Mouse (Mus musculus) midbrain, embryonic 14.5 days (tissue): ENCODE measurements around the gene Prn. TPM values are rescaled to one million over a fixed set of nuclear protein-coding genes. Genes with fewer than 3 reads are reported as not detected.

Source experiments
- ATAC-seq: fragments of 200-750 bp; cut with Nextera tagmentation; 2 replicates; pipeline ENCODE4 v1.8.0; 2017; ENCODE audit warnings: moderate number of reproducible peaks, moderate library complexity; ENCODE audit not compliant: low FRiP score, low TSS enrichment
- DNase-seq: peaks from one replicate; pipeline ENCODE4 v3.0.0-alpha.2; 2015
- H3K27ac ChIP-seq: fragments of 300-500 bp; sonication (generic); replicated peaks from 2 replicates; pipeline ENCODE4 v1.5.1; 2014; ENCODE audit warnings: mild to moderate bottlenecking, low read depth, low read length, moderate library complexity
- H3K27me3 ChIP-seq: fragments of 300-500 bp; sonication (generic); 2 replicates; pipeline ENCODE4 v1.6.1; 2014; ENCODE audit warnings: low read length, control low read depth, mixed read lengths; ENCODE audit not compliant: control insufficient read depth, insufficient read depth
- H3K36me3 ChIP-seq: fragments of 300-500 bp; sonication (generic); 2 replicates; pipeline ENCODE4 v1.6.1; 2014; ENCODE audit warnings: low read length, control low read depth; ENCODE audit not compliant: control insufficient read depth, insufficient read depth
- H3K4me1 ChIP-seq: fragments of 300-500 bp; sonication (generic); 2 replicates; pipeline ENCODE4 v1.6.1; 2014; ENCODE audit warnings: mild to moderate bottlenecking, antibody characterized with exemption, low read length, control low read depth; ENCODE audit not compliant: control insufficient read depth, insufficient read depth
- H3K4me2 ChIP-seq: fragments of 300-500 bp; sonication (generic); 2 replicates; pipeline ENCODE4 v1.6.1; 2014; ENCODE audit warnings: mild to moderate bottlenecking, low read length, moderate library complexity
- H3K4me3 ChIP-seq: fragments of 300-500 bp; sonication (generic); replicated peaks from 2 replicates; pipeline ENCODE4 v1.5.1; 2014; ENCODE audit warnings: low read depth, low read length
- H3K9ac ChIP-seq: fragments of 300-500 bp; sonication (generic); replicated peaks from 2 replicates; pipeline ENCODE4 v1.6.1; 2014; ENCODE audit warnings: mild to moderate bottlenecking, low read length, moderate library complexity
- H3K9me3 ChIP-seq: fragments of 300-500 bp; sonication (generic); 2 replicates; pipeline ENCODE4 v1.6.1; 2016; ENCODE audit warnings: low read length, control low read depth, mixed read lengths; ENCODE audit not compliant: control insufficient read depth
- WGBS: fragments of 180-500 bp; shearing (Covaris S2); extraction: QIAGEN DNeasy Blood & Tissue Kit; methylation state at CpG from one replicate; pipeline ENCODE4 v1.1.7; 2014; 5-methylcytosine and 5-hydroxymethylcytosine counted together
- polyA plus RNA-seq: library from polyadenylated mRNA; unstranded; fragments of >200 nt; fragmentation: Nextera tagmentation; extraction: Ambion mirVana; gene quantifications from 2 replicates; pipeline ENCODE4 v1.2.1, GENCODE M21; 2014

The Prn gene
- polyA plus RNA-seq, 1 experiment from 2014 or later = not detected

- Histone ChIP-seq H3K4me2 (peak overlapping the region; percentile 67), H3K36me3 (peaks cover 9% of the 10 kb centered on the region; the same call in 1 of the 2 replicates), H3K9me3 (no peaks in the 10 kb centered on the region), H3K9ac (peak overlapping the region; percentile 95), H3K27ac (no peak overlapping the region), H3K27me3 (no peaks in the 10 kb centered on the region), H3K4me1 (peaks cover 17% of the 10 kb centered on the region), H3K4me3 (peak overlapping the region; percentile 75)
- no peak for DNase-seq
- WGBS = 44% methylated on average over 4 of the region's 4 CpGs
- no peak for ATAC-seq
These were observed 1.6 kb downstream of the Prn start for GRCm38 (mm10) chr2:131911341-131911740.

GRCm38 (mm10) chr2:131912526-131913258, 2.9 kb downstream of the Prn start:
- Histone ChIP-seq H3K4me1 (peaks cover 17% of the 10 kb centered on the region), H3K9me3 (no peaks in the 10 kb centered on the region), H3K4me3 (no peak overlapping the region), H3K27ac (no peak overlapping the region), H3K4me2 (peak overlapping the region; percentile 67), H3K27me3 (no peaks in the 10 kb centered on the region), H3K36me3 (peaks cover 13% of the 10 kb centered on the region; the same call in 1 of the 2 replicates), H3K9ac (no peak overlapping the region)
- no peak for DNase-seq
- no peak for ATAC-seq
- WGBS = 84% methylated on average over 8 of the region's 8 CpGs

GRCm38 (mm10) chr2:131932275-131932902, 22.6 kb downstream of the Prn start:
- H3K9ac ChIP-seq = no peak overlapping the region
- H3K36me3 ChIP-seq = peaks cover 12% of the 10 kb centered on the region
- DNase-seq = no peak
- H3K4me2 ChIP-seq = no peak overlapping the region
- ATAC-seq = no peak
- no peak overlapping the region for H3K4me3 ChIP-seq
- H3K4me1 ChIP-seq = no peaks in the 10 kb centered on the region
- 0 out of 2 replicates have a peak overlapping the region, but pooled peaks have one; percentile 26 for H3K27ac ChIP-seq
- no peaks in the 10 kb centered on the region for H3K9me3 ChIP-seq
- H3K27me3 ChIP-seq = no peaks in the 10 kb centered on the region
- 70% methylated on average over 7 of the region's 7 CpGs for WGBS

GRCm38 (mm10) chr2:131933013-131933412, 23.3 kb downstream of the Prn start:
- Histone ChIP-seq H3K27ac (0 out of 2 replicates have a peak overlapping the region, but pooled peaks have one; percentile 9), H3K4me1 (no peaks in the 10 kb centered on the region), H3K9me3 (no peaks in the 10 kb centered on the region), H3K4me3 (no peak overlapping the region), H3K9ac (no peak overlapping the region), H3K36me3 (peaks cover 18% of the 10 kb centered on the region), H3K27me3 (no peaks in the 10 kb centered on the region), H3K4me2 (no peak overlapping the region)
- ATAC-seq (no peak), DNase-seq (no peak)
- WGBS = 33% methylated on average over 6 of the region's 6 CpGs

- Histone ChIP-seq H3K4me3 (no peak overlapping the region), H3K36me3 (peaks cover 24% of the 10 kb centered on the region), H3K4me2 (no peak overlapping the region), H3K4me1 (no peaks in the 10 kb centered on the region), H3K9me3 (no peaks in the 10 kb centered on the region), H3K27me3 (no peaks in the 10 kb centered on the region), H3K27ac (peak overlapping the region; percentile 9; the same call in 1 of the 2 replicates), H3K9ac (no peak overlapping the region)
- DNase-seq (no peak), ATAC-seq (no peak)
- 53% methylated on average over 3 of the region's 3 CpGs for WGBS
These were observed 23.8 kb downstream of the Prn start for GRCm38 (mm10) chr2:131933598-131933997.

- Histone ChIP-seq H3K4me3 (no peak overlapping the region), H3K9ac (no peak overlapping the region), H3K4me1 (no peaks in the 10 kb centered on the region), H3K27me3 (no peaks in the 10 kb centered on the region), H3K9me3 (no peaks in the 10 kb centered on the region), H3K4me2 (no peak overlapping the region), H3K27ac (no peak overlapping the region), H3K36me3 (peaks cover 26% of the 10 kb centered on the region)
- no peak for DNase-seq
- ATAC-seq = no peak
- 87% methylated on average over 2 of the region's 2 CpGs for WGBS
These were observed 24.5 kb downstream of the Prn start for GRCm38 (mm10) chr2:131934243-131934642.

- no peak overlapping the region for H3K27ac ChIP-seq
- H3K9ac ChIP-seq = no peak overlapping the region
- DNase-seq (no peak), ATAC-seq (no peak)
- no peak overlapping the region for H3K4me2 ChIP-seq
- no peaks in the 10 kb centered on the region for H3K4me1 ChIP-seq
- no peaks in the 10 kb centered on the region for H3K27me3 ChIP-seq
- peaks cover 26% of the 10 kb centered on the region for H3K36me3 ChIP-seq
- H3K4me3 ChIP-seq = no peak overlapping the region
- no peaks in the 10 kb centered on the region for H3K9me3 ChIP-seq
- 84% methylated on average over 10 of the region's 10 CpGs for WGBS
These were observed 25.8 kb downstream of the Prn start for GRCm38 (mm10) chr2:131935390-131936105.

- H3K4me1 ChIP-seq = no peaks in the 10 kb centered on the region
- H3K27ac ChIP-seq = no peak overlapping the region
- ATAC-seq (no peak), DNase-seq (no peak)
- no peaks in the 10 kb centered on the region for H3K27me3 ChIP-seq
- H3K36me3 ChIP-seq = peaks cover 26% of the 10 kb centered on the region
- H3K4me3 ChIP-seq = no peak overlapping the region
- no peaks in the 10 kb centered on the region for H3K9me3 ChIP-seq
- 95% methylated on average over 10 of the region's 10 CpGs for WGBS
- H3K4me2 ChIP-seq = no peak overlapping the region
- no peak overlapping the region for H3K9ac ChIP-seq
These were observed 26.7 kb downstream of the Prn start for GRCm38 (mm10) chr2:131936410-131936809.
